Mouse (Mus musculus): ENCODE measurements around the gene Alg9.

DNA sequence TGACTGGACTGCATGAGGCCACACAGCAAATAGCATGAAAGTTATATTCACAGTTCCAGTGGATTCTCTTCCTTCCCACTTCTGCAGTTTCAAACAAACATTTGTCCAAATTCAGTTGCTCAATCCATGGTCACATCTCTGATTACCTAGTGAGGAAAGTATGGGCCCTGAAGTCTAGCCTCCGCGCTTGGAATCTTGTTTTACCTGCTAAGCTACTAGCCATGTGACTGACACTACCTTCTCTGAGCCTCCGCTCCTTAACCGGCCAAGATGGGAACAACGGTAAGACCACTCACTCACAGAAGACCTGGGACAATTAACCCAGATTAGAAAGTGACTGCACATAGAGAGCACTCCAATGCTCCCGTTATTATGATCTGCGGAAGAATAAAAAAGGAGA lies 29.0 kb upstream of the Alg9 start:
- TF ChIP-seq POLR2A (IDR thresholded peaks at IDR 0.05; ENCODE audit: low read depth, low read length) = no peak
- TF ChIP-seq CTCF (IDR thresholded peaks at IDR 0.05; ENCODE audit: extremely low read depth, insufficient read length, insufficient replicate concordance, low read depth, low read length) = no peak
